Mouse (Mus musculus) brain, adult 2 months (tissue): ENCODE measurements at regions not wholly inside any gene's neighbourhood (a gene's known extent, or its start where the extent isn't known, plus 50 kb on each side); places are given as distances from the start of the nearest gene placed in this dataset.

Experiments used
- DNase-seq: peaks from one replicate; pipeline ENCODE4 v3.0.0; 2011; ENCODE audit warnings: low read depth, low spot score

DNA sequence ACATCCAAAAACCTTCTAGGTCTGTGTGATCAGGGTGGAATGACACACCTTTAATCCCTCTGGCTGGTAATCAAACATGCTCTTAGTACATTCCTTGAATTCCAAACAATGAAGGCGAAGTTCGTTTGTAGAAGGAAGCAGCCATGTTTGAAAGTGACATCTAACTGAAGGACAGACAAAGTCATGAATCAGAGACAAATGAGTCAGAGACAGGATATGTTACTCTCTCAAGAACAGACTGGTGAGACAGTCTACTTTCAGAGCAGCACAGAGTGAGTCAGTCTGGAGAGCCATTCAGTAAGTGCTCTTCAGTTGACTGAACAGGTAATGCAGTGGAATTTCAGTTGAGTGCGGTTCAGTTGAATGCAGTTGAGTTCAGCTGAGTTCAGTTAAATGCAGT lies 150.4 kb downstream of the Cpe start:
- no peak for DNase-seq

DNA sequence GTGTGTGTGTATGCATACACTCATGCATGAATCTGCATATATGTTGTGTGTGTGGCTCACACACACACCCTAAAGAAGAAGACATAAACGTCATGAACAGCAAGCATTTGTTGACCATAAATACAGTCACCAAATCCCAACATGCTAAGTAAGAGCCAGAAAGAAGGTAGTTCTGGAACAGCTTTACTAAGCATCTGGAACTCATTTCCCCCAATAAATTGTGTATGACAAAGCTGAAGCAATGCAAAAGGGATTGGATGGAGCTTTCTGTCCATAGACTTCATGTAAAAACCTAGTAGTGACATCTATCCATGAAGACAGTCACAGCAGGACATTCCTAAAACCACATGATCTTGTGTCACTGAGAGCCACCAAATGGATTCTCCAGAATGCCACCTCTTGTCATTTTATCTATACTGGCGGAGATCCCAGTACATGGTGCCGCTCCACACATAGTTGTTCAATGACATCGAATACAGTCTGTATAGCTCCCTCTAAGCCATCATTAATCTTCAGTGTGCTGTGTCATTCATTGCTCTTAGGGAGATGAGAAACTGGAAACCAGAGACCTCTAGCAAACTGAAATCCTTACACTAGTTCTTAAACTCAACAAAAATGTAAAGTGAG lies 152.9 kb downstream of the Cpe start:
- DNase-seq, result no peak

DNA sequence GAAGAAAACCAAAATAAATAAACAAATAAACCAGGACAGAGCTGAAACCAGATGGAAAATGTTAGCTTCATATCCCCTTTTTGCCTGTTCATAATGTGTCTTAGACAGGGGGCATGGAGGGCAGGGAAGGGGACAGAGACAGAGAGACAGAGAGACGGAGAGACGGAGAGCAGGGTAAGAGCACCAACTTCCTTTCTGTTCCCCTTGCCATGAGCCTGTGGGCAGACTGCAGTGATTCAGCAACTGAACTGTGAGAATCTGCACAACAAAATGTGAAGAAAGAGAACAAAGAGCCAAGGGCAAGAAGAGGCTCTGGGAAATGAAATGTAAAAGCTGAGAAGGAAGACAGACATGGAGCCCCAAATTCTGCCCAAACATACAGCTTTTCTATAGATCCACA lies 161.1 kb downstream of the Cpe start:
- DNase-seq, result no peak

DNA sequence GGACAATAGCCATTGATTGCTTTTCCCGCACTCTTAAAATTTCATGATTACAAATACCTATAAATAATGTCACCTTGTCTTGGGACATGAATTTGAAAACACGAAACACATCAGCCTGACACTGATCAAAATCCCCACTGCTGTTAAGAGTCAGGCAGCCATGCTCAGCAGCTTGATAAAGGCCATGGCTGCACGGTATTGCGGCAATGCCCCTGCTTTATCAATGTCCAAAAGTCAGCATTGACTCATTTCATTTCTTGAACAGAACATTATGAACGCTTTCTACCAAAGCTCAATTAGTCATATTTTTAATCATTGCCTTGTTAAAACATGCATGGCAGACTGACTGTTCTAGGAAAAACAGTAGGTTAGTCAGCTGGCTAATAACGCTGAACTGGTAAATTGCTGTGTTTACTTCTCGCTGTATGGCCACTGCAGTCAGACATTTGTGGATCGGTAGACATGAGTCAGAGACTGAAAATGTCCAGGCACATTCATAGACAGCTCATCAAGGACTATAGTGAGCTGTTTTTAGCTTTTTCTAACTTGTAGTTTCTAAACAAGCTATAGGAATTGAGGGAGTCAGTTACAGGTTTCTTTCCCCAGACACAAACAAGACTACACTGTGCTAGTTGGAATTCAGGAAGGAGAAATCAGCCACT lies 170.3 kb downstream of the Cpe start:
- DNase-seq, result peak; percentile 28

DNA sequence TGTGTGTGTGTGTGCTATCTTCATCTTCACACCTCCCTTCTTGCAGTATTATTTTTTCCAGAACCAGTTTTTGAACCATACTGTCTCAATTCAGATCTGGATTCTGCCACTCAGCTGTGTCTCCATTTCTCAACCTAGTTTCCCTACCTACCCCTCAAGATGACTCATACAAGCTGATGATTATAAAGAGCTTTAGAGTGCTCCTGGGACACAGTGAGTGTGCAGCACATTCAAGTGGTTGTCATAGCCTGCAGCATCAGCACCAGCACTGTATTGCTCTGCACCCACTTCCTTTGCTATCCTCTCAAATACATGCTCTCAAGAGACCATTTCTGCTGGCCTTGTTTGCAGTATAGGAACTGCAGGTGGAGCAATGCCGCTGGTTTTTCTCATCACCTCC lies 173.2 kb downstream of the Cpe start:
- DNase-seq, result peak; percentile 51

DNA sequence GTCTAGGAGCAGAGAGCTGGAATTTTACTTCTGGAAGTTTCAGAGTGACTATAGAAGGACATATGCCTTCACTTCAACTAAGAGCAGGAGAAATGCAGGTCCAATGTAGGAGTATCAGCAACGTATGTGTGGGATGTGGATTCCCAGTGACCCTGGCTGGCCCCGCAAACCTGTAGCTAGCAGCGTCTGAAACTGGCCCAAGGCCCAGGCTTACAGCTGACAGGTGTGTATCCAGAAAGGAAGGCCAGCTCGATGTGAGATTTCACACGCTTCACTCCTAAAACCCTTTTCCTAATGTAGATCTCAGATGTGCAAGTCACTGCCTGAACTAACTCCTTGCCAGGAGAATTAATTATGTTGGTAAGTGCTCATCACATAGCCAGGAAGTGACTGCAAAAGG lies 176.9 kb downstream of the Cpe start:
- DNase-seq, result no peak

DNA sequence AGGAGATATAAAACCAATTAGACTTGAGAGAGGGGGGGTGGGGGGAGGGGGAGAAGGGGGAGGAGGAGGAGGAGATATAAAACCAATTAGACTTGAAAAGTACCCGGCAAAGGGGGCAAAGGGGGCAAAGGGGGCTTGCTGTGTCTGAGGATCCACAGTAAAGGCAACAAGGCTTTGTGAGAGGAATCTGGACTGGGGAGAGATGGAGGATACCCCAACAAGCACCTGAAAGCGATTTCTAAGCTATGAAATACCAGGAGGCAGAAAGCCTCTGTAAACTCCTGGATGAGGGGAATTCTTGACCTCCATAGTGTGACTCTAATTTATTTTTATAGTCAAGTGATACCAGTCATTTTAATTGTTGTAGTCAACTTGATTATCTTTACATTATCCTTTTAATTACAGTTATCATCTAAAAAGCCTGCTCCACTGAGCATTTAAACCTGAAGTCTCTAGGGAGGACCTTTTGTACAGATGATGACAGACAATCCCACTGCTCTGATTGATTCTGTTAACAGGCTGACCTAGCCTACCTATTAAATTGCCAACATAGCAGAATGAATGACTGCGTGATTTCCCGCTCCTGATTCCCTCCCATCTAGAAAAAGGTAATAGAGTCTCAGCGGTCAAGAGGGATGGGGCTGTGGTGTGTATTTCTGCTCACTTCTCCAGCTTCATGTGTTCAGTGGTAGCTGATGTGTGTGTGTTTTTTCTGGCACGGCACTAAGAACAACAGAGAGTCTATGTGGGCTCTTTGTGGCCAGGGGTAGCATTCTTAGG lies 195.4 kb downstream of the Cpe start:
- no peak for DNase-seq

DNA sequence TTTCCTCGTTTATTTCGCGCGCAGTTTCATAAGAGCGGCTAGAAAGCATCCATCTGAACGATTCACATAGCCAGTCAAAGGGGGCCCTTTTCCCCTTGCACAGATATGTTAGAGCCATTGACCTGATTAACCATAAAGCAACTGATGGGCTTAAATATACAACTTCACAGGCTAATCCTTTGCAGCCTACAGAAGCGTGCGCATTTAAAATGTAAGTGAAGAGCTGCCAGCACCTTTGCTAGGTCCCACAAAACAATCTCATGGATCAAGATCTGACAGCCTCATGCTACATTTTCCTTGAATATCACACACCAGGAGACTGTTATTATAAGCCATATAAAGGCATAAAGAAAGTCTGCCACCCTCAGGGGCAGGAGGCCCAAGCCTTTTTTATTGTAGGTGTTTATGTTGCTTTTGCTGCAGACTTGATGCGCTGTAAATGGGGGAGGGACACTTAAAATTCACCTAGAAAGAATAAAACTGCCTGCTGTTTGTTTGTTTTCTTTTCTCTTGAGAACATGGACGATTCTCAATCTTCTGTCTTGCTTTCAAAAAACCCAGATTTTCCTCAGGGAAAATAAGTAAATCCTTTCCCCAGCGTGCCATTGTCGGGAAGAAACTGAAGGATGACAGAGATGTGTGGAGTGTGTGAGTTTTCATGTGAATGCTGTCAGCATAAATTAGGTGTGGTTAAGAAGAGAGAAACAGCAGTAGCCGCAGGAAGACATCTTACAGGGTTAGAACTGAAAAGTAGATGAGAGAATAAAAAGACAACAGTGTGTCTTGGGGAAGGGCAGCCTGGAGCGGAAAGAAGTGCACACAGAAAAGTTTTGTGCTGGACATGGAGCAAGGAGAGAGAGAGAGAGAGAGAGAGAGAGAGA lies 196.3 kb downstream of the Cpe start:
- no peak for DNase-seq

DNA sequence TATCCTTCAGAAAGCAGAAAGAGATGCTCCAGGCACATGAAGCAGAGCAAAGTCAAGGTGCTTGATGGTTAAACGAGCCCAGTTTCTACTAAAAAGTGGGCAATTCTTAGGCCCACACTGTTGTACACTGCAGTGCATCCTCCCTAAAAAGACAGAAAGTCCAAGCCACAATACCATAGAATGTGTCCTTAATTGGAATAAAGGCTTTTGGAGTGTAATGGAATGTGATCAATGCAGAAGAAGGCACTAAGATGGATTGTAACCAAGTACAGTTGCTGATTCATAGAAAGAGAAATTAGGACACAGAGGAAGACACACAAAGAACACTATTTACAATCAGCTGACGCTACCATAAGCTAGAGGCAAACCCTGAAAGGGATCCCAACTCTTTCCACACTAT lies 201.3 kb downstream of the Cpe start:
- no peak for DNase-seq

DNA sequence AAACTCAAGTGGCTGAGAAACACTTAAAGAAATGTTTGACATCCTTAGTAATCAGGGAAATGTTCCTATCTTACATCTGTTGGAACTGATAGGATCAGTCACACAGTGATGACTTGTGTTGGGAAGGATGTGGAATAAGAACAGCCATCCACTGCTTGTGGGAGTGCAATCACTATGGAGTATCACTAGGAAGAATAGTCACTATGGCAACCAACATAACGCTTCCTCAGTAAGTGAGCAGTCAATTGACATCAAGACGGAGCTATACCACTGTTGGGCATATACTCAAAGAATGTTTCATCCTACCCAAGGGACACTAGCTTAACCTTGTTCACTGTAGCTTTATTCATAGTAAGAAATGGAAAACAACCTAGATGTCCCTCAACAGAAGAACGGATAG lies 204.8 kb downstream of the Cpe start:
- DNase-seq, result no peak

DNA sequence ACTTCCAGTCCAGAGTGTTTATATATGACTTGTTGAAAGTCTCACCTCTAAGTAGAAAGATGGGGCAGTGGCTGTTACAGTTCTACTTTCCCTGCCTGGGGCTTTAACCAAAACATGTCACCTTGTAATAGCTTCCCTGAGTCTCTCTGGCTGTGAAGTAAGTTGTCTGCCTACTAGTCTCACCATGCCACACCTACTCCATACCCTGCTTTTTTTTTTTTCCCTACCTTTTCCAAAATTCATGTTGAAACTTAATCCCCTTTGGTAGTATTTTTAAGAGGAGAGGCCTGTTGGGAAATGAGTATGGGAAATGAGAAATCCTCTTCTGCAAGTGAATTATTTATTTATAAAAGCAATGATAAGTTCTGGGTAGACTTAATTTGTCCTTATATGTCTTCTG lies 219.6 kb downstream of the Cpe start:
- no peak for DNase-seq

DNA sequence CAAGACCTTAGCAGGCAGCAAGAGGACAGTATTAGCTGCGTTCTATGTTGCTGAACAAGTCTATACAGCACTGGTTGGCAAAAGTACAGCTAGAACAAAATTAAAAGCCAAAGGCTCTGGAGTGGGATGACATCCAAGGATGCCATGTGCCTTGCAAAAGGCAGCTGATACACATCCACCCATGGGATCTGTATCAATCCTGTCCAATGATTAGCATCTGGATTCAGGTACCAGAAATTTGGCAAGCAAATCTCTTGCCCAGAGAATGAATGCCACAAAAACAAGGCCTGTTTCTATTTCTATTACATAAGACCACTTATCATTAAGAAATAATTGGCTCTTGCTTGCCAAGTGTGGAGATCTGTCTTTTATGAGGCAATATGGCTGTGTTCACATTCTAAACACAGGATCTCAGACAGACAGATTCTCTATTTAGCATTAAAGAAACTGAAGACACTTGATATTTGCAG lies 220.0 kb downstream of the Cpe start:
- DNase-seq, result no peak

DNA sequence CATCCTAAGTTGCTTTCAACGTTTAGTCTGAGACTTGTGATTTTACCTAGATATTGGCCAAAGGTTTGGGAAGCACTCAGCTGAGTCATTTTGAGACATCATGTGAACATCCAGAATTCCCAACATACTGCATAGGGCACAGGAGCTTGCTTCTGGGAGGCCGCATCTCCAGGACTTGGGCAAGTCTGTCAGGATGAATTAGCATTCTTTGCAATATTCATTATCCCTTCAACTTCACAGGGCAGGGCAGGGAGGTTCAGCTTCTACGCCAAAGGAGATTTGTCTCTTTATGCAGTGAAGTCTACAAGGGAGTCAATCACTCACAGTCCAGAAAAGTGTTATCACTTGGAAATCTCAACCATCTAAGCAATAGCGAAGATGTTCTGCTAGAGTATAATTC lies 231.7 kb downstream of the Cpe start:
- peak; percentile 6 for DNase-seq

DNA sequence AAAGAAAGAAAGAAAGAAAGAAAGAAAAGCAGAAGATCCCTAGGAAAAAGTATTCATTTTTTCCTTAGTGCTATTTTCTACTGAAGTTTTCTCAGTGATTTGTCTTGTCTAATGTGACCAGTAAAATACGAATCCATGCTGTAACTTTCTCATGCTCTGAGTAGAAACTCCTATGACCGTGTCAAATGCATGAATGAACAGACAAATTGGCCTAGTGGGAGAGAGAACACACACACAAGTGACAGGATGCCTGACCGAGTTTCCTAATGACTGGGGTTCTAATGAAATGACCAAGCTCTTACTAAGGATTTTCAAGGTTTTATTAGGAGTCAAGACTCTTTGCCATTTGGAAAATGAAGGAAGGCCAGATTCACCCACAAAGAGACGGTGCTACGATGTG lies 235.9 kb downstream of the Cpe start:
- DNase-seq, result no peak

DNA sequence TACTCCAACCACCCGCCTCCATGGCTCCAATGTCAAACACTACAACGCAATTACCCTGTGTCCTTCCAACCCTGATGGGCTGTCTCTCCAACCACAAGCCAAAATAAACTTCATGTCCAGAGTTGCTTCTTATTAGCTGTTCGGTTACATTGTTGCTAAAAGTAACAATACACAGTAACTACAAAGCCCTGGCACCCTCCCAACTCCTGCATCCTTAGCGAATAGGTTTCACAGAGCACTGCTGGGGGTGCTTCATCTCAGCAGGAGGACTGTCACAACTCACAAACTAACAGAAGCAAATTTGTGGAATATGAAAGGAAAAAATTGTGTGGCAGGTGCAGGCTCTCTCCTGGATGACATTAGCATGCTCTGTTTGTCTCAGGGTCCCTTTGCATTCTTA lies 238.1 kb downstream of the Cpe start:
- no peak for DNase-seq

DNA sequence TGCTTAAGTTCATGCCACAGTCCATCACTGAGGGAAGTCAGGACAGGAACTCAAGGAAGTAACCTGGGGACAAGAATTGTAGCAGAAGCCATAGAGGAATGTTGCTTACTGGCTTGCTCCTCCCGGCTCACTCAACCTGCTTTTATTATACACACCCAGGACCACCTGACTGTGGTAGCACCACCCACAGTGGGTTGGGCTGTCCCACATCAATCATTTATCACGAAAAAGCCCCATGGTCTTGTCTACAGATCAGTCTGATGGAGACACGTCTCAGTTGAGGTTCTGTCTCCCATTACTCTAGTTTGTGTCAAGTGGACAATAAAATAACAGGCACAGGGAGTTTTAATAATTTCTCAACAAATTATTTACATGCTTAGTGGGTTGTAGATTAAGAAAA lies 239.3 kb upstream of the Tll1 start:
- no peak for DNase-seq

DNA sequence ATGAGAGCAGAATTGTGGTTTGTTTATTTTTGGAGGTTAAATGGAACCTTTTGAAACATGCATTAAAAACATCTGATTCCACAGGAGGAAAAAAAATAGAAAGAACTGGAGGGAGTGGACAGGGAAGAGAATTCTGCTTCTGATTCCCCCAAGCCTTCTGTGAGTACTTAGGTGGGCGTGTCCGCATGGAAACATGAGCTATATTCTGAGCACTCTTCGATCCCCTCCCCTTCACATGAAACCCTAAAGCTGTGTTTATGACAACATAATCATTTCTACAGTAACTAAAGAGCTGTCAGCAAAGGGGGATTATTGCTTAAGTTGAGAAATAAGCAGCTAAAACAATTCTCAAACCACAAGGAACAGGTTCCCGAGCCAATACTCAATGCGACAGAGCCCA lies 238.4 kb upstream of the Tll1 start:
- DNase-seq, result no peak

DNA sequence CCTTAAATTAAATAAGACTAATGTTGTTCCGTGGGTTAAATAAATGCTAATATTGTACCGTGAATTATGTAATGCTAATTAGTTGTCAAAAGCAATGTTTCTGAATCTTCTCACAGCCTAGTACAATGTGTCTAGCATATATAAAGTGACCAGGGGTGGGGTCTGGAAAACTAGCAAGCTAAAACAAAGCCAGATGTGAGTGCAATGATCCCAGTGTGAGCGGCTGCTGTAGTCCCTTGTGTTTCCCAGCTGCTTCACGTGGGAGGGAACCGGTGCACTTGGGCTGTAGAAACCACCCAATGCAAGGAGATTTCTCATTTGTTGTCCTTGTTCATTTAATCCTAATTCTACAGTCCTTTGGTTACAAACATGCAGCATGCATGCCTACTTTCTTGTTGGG lies 232.4 kb upstream of the Tll1 start:
- DNase-seq, result no peak

DNA sequence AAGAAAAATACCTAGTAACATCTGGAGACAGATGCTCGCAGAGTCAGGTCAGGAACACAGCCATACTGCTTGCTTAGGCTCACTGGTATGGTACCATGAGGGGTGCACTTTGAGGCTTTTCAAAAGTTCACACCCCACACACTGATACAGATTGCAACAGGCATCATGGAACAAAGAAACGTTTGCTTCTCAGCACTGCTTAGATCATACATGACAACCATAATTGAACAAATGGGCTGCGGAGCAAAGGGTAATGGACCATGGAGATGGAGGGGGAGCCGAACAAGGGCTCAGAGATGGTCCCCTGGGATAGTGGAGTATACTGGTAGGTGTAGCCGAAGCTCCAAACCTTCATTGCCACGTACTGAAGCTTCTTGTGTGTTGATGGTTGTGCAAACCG lies 228.6 kb upstream of the Tll1 start:
- DNase-seq, result no peak

DNA sequence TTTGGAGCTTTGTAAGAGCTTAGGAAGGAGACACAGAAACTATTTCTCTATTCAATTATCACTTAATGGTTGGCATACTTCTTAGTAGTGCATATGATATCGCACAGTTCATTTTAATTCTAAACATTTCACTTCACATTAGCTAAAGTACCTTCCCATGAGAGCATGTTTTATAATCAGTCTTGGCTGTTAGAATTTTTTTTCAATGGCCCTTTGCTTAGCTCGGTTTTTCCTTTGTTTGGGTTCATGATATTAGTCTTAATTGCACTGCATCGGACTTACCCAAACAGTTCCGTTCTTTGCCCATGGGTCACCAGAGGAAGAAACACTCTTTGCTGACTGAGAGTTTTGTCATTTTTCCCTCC lies 216.8 kb upstream of the Tll1 start:
- no peak for DNase-seq

DNA sequence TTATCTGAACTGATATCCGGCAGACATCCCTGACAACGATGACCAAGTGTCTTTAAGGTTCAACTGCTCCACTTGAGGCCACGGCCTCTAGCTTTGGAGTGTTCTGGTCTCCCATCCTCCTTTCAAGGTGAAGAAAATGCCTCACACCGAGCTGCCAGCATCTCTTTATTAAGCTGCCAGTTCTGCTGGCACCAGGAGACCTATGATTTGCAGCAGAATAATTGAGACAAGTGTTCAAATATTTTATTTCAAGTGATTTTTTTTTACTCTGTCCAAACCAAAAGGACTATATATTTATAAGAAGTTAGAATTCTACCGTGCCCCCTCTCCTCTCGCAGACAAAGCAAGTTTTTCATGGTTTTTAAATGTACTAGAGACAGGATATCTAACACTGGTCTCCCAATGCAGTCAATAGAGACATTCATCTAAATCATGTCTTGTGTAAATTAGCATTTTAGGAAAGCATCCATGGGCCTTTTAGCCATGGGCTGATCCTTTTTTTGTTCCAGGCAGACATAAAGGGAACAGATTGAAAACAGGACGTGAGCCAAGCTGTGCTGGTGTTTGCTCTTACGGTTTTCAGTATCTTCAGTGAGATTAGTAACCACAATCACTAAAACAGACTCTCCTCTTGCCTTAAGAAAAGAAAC lies 216.3 kb upstream of the Tll1 start:
- DNase-seq, result peak; percentile 21
